Mouse (Mus musculus) hindbrain, postnatal 0 days (tissue): ENCODE data around the gene Gtsf1. TPM values are rescaled to one million over a fixed set of nuclear protein-coding genes. Genes with fewer than 3 reads are reported as not detected.
A peak's percentile ranks its signal among the peaks of the same experiment; 100 is the strongest.

Source experiments
- ATAC-seq: fragments of 200-750 bp; cut with Nextera tagmentation; 2 replicates; pipeline ENCODE4 v1.8.0; 2017; ENCODE audit warnings: mild to moderate bottlenecking, moderate TSS enrichment, moderate library complexity
- DNase-seq: peaks from one replicate; pipeline ENCODE4 v3.0.0-alpha.2; 2015; ENCODE audit warnings: low spot score
- H3K27ac ChIP-seq: fragments of 300-500 bp; sonication (generic); 2 replicates; pipeline ENCODE4 v1.5.1; 2014; ENCODE audit warnings: mild to moderate bottlenecking
- H3K27me3 ChIP-seq: fragments of 300-500 bp; sonication (generic); 2 replicates; pipeline ENCODE4 v1.6.1; 2014; ENCODE audit warnings: low read length, mixed read lengths; ENCODE audit not compliant: insufficient read depth
- H3K36me3 ChIP-seq: fragments of 300-500 bp; sonication (generic); 2 replicates; pipeline ENCODE4 v1.6.1; 2014; ENCODE audit warnings: low read length, mixed read lengths; ENCODE audit not compliant: insufficient read depth
- H3K4me1 ChIP-seq: fragments of 300-500 bp; sonication (generic); 2 replicates; pipeline ENCODE4 v1.6.1; 2014; ENCODE audit warnings: antibody characterized with exemption, low read length, mixed read lengths; ENCODE audit not compliant: insufficient read depth
- H3K4me2 ChIP-seq: fragments of 300-500 bp; sonication (generic); 2 replicates; pipeline ENCODE4 v1.6.1; 2014; ENCODE audit warnings: low read depth, mild to moderate bottlenecking, low read length, moderate library complexity, mixed read lengths
- H3K4me3 ChIP-seq: fragments of 300-500 bp; sonication (generic); 2 replicates; pipeline ENCODE4 v1.5.1; 2014; ENCODE audit warnings: low read length
- H3K9ac ChIP-seq: fragments of 300-500 bp; sonication (generic); replicated peaks from 2 replicates; pipeline ENCODE4 v1.6.1; 2014; ENCODE audit warnings: mild to moderate bottlenecking, low read length, moderate library complexity, mixed read lengths
- H3K9me3 ChIP-seq: fragments of 300-500 bp; sonication (generic); 2 replicates; pipeline ENCODE4 v1.6.1; 2016; ENCODE audit warnings: low read length, mixed read lengths
- CTCF ChIP-seq: IDR thresholded peaks from 2 replicates; pipeline ENCODE4 v1.5.1; 2016; ENCODE audit warnings: antibody characterized with exemption, control low read depth, low read depth
- WGBS: fragments of 180-500 bp; shearing (Covaris S2); extraction: QIAGEN DNeasy Blood & Tissue Kit; methylation state at CpG from one replicate; pipeline ENCODE4 v1.1.7; 2014; 5-methylcytosine and 5-hydroxymethylcytosine counted together
- polyA plus RNA-seq: library from polyadenylated mRNA; unstranded; fragments of >200 nt; fragmentation: Nextera tagmentation; extraction: Ambion mirVana; gene quantifications from 2 replicates; pipeline ENCODE4 v1.2.1, GENCODE M21; 2015
- total RNA-seq: library from RNA; depleted of rRNA; stranded (reverse); fragments of >200 nt; gene quantifications from 2 replicates; pipeline ENCODE4 v1.2.3, GENCODE M21; 2014

Gene Gtsf1
- total and polyA plus RNA-seq, 2 experiments from 2014 or later = 0.65 TPM; not detected in 1

DNA sequence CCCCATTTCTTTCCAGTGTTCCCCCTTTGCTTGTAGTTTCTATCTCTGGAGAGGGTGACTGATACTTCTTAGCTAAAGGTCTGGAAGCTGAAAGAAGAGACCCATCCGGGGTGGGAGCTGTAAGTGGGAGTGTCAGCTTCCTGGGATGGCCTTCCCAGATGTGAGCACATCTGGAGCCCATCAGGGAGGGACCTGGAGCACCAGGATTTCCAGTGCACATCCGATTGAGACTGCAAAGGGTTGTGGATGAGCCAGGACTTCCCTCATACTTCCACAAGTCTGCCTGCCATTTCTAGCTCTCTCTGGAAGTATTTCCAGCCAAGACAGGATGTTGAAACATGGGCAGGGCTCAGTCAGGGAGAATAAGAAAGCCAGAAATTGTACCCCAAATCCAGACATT is 59.1 kb downstream of the Gtsf1 start:
- Histone ChIP-seq H3K4me3 (no peak overlapping the region), H3K4me1 (peaks cover 10% of the 10 kb centered on the region), H3K27me3 (0 out of 2 replicates have a peak, but pooled peaks cover 3% of the 10 kb centered on the region), H3K36me3 (no peaks in the 10 kb centered on the region), H3K4me2 (no peak overlapping the region), H3K27ac (no peak overlapping the region), H3K9ac (no peak overlapping the region), H3K9me3 (no peaks in the 10 kb centered on the region)
- DNase-seq = no peak
- no peak for TF ChIP-seq CTCF
- ATAC-seq = no peak
- 48% methylated on average over 2 of the region's 2 CpGs for WGBS

DNA sequence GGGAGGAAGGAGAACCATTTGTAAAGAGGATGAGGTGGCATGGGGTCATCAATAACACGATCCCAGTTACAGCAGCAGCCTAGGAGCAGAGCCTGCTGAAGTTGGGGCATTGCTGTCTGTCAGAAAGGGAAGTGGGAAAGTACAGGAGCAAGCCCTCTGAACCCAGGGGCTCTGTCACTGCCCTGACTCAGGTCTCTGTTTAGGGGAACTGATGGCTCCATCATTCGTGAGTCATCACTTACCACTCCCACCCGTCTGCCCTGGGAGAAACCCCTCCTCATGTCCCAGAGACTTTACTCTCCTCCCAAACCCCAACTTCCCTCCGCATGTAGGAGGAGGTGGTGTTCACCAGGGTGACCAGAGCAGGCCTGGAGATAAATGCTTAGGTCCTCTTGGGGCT is 59.8 kb downstream of the Gtsf1 start:
- no peak overlapping the region for H3K9ac ChIP-seq
- no peak for TF ChIP-seq CTCF
- 58% methylated on average over 4 of the region's 4 CpGs for WGBS
- ATAC-seq (no peak), DNase-seq (no peak)
- H3K4me2 ChIP-seq = no peak overlapping the region
- no peak overlapping the region for H3K27ac ChIP-seq
- H3K9me3 ChIP-seq = no peaks in the 10 kb centered on the region
- peaks cover 11% of the 10 kb centered on the region for H3K4me1 ChIP-seq
- no peak overlapping the region for H3K4me3 ChIP-seq
- H3K36me3 ChIP-seq = no peaks in the 10 kb centered on the region
- H3K27me3 ChIP-seq = 0 out of 2 replicates have a peak, but pooled peaks cover 3% of the 10 kb centered on the region

DNA sequence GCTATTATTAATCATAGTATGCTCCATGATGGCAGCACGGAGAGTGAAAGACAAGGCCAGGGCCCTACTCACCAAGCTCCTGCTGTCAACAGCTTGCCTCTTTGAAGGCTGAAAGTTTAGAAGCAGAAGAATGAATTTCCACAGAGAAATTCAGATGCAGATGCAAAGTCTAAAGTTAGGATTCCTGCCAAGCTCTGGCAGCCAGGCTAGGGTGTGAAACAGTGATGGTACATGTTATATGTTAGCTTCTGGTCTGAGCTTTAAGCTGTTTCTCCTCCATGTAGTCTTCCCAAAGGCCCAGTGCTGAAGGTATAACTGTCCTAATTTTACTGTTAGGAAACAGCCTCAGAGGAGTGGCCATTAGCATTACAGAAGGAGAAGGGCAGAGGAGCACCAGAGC is 61.1 kb downstream of the Gtsf1 start:
- DNase-seq = no peak
- H3K27me3 ChIP-seq = 0 out of 2 replicates have a peak, but pooled peaks cover 3% of the 10 kb centered on the region
- H3K4me1 ChIP-seq = peaks cover 11% of the 10 kb centered on the region
- no peak for ATAC-seq
- H3K9ac ChIP-seq = no peak overlapping the region
- no peaks in the 10 kb centered on the region for H3K36me3 ChIP-seq
- 55% methylated on average over 1 of the region's 1 CpGs for WGBS
- no peak for TF ChIP-seq CTCF
- no peaks in the 10 kb centered on the region for H3K9me3 ChIP-seq
- no peak overlapping the region for H3K27ac ChIP-seq
- no peak overlapping the region for H3K4me2 ChIP-seq
- H3K4me3 ChIP-seq = no peak overlapping the region

- WGBS = 83% methylated on average over 4 of the region's 4 CpGs
- no peak for TF ChIP-seq CTCF
- Histone ChIP-seq H3K27me3 (0 out of 2 replicates have a peak, but pooled peaks cover 3% of the 10 kb centered on the region), H3K27ac (no peak overlapping the region), H3K9me3 (no peaks in the 10 kb centered on the region), H3K4me3 (no peak overlapping the region), H3K4me1 (peaks cover 11% of the 10 kb centered on the region), H3K36me3 (no peaks in the 10 kb centered on the region), H3K4me2 (no peak overlapping the region), H3K9ac (no peak overlapping the region)
- DNase-seq = no peak
- no peak for ATAC-seq
Measured at GRCm38 (mm10) chr15:103368179-103368940, 61.9 kb downstream of the Gtsf1 start.

DNA sequence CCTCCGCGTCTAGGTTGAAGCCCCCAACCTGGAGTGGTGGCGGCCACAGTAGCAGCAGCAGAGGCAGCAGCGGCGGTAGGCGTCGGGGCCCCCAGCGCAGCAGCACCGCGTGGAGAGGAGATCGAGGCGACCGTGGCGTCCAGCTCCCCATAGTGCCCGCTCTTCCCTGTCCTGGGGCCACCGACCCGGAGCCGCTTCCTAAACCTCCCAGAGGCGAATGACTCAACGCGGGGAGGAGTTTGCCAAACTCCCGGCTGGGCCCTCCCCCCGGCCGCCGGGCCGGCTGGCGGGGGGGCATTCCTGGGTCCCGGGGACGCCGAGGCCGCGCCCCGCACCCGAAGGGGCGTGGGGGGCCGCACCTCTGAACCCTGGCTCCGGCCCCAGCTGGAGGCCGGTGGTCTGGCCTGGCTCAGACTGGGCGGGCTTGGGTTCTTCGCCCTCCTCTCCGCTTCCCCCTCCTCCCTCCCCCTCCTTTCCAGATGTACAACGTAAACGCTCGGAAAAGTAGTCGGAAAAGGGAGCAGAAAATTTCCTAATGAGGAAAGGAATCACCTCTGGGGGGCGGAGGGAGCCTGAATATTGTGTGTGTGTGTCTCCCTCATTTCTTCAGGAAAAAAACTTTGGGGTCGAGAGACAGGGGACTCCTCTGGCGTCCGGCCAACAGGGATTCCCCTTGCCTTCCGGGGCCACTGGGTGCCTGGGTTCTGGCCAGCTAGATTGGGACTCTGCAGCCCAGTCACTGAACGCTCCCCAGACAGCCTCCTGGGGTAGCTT is 63.7 kb downstream of the Gtsf1 start, which contains the start of gene Itga5:
Gene Itga5, minus strand, starts transcription at position 388 of the 774 bp plus-strand sequence.
- ATAC-seq = peak; percentile 58; the same call in 1 of the 2 replicates
- Histone ChIP-seq H3K9me3 (no peaks in the 10 kb centered on the region), H3K4me2 (peak within 1 kb of the TSS; percentile 93), H3K4me1 (peaks cover 11% of the 10 kb centered on the region), H3K27ac (no peak within 1 kb of the TSS), H3K9ac (peak within 1 kb of the TSS; percentile 40), H3K36me3 (no peaks in the 10 kb centered on the region), H3K27me3 (0 out of 2 replicates have a peak, but pooled peaks cover 3% of the 10 kb centered on the region), H3K4me3 (peak within 1 kb of the TSS; percentile 44)
- DNase-seq = peak; percentile 24
- TF ChIP-seq CTCF = no peak
- 1% methylated on average over 47 of the region's 51 CpGs for whole genome bisulfite sequencing

DNA sequence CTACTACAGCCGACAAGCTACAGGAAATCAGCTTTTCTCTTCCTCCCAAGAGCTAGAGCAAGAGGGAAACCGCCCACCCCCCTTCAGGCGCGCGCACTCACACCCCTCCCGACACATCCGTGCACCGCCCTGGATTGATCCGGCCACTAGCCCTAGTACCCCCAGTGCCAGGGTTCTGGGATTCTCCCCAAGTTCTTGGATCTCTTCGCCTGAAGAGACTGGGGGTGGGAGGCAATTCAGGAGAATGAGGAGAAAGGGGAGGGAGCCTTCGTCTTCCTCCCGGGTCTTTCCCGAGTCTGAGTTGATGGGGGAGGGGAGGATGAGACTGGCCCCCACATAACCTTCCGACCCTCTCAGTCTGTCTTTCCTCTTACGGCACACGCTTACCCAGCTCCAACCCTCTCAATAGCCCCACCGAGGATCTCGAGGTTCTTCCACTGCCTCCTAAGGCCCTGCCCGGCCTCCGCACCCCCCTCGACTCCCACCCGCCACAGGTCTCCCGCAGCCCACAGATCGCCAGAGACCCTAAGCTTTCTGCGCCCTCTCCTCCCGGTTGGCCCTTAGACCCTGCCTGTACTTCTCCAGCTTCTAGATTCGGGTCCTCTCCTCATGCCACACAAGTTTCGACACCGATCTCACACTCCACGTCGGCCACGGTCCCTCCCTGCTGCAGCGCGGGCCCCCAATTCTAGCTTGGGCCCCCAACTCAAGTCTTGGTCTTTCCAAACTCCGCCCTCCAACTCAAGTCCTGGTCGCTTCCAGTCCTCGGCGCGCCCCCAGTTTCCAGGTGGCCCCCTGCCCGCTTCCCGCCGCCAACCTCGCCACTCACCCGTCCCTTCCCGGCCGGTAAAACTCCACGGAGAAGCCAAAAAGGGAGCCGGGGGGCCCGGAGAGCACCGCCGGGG is 64.5 kb downstream of the Gtsf1 start:
- Histone ChIP-seq H3K27ac (no peak overlapping the region), H3K4me3 (peak overlapping the region; percentile 44), H3K36me3 (no peaks in the 10 kb centered on the region), H3K4me2 (peak overlapping the region; percentile 93), H3K27me3 (0 out of 2 replicates have a peak, but pooled peaks cover 3% of the 10 kb centered on the region), H3K9me3 (no peaks in the 10 kb centered on the region), H3K9ac (peak overlapping the region; percentile 40), H3K4me1 (peaks cover 11% of the 10 kb centered on the region)
- ATAC-seq = peak; percentile 28; the same call in 1 of the 2 replicates
- under 1% methylated on average over 51 of the region's 51 CpGs for WGBS
- DNase-seq = no peak
- TF ChIP-seq CTCF = no peak
